In the genomic region with DNA sequence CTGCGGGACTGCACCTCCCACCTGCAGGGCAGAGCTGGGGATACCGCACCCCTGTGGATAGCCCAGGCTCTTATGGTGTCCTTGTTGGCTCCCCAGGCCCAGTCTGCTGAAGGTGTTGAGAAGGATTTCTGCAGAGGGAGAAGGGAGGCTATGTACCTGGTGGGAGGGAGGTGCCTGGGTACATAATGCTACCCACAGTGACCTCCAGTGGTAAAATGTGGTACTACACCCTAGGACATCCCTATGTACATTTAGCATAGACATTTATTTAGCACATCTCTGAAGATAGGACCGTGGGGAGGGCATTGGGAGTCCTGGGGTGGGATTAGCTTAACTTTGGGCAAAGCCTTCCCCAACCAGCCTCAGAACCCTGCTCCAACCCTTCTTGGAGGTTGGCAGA, we compare ENCODE assay signal across 8 mouse cellular contexts. TPM values are rescaled to one million over a fixed set of nuclear protein-coding genes. Genes with fewer than 3 reads are reported as not detected.
DNase-seq lines count a peak whose midpoint lies in the region; ATAC-seq and TF ChIP-seq lines count a peak whose summit lies in the region.

No protein-coding gene starts in this region.

- ATAC-seq in kidney, embryonic 14.5 days (ENCODE audit: low FRiP score, low TSS enrichment) = 0 out of 2 replicates have a peak, but pooled peaks have one; percentile 12
- 0 out of 2 replicates have a peak, but pooled peaks have one; percentile 32 for ATAC-seq in liver, embryonic 11.5 days (replicated peaks; ENCODE audit: low FRiP score)

- 51% methylated on average over 3 of the region's 3 CpGs for WGBS in cerebellum, adult 2 months
- 74% methylated on average over 3 of the region's 3 CpGs for WGBS in thymus, adult 2 months
- 48% methylated on average over 3 of the region's 3 CpGs for WGBS in kidney, embryonic 14.5 days
- 51% methylated on average over 3 of the region's 3 CpGs for WGBS in liver, embryonic 11.5 days

- H3K9ac ChIP-seq in kidney, embryonic 14.5 days (ENCODE audit: low read depth, low read length) = no peak overlapping the region
- H3K9ac ChIP-seq in liver, embryonic 11.5 days (ENCODE audit: low read depth, low read length) = no peak overlapping the region

- H3K4me2 ChIP-seq in kidney, embryonic 14.5 days (replicated peaks; ENCODE audit: low read depth, low read length) = no peak overlapping the region
- no peak overlapping the region for H3K4me2 ChIP-seq in liver, embryonic 11.5 days

- no peaks in the 10 kb centered on the region for H3K36me3 ChIP-seq in thymus, adult 2 months (ENCODE audit: control insufficient read depth, insufficient read depth, low read length)
- no peaks in the 10 kb centered on the region for H3K36me3 ChIP-seq in kidney, embryonic 14.5 days (ENCODE audit: control insufficient read depth, insufficient read depth, low read length)
- H3K36me3 ChIP-seq in liver, embryonic 11.5 days (ENCODE audit: control insufficient read depth, insufficient read depth, low read length) = no peaks in the 10 kb centered on the region

- peak; percentile 58 for TF ChIP-seq CTCF in cerebellum, adult 2 months (IDR thresholded peaks at IDR 0.05; ENCODE audit: borderline replicate concordance, insufficient read depth, low read depth, low read length)
- peak; percentile 11; the same call in 1 of the 2 replicates for TF ChIP-seq CTCF in thymus, adult 2 months (IDR thresholded peaks at IDR 0.05; ENCODE audit: borderline replicate concordance, control insufficient read depth, extremely low read depth, insufficient read depth, low read length, poor library complexity)
- TF ChIP-seq CTCF in embryonic fibroblast, embryonic 13.5 days (IDR thresholded peaks at IDR 0.05; ENCODE audit: borderline replicate concordance, insufficient read depth, low read length) = 0 out of 2 replicates have a peak, but pooled peaks have one; percentile 49

- no peak for TF ChIP-seq POLR2A in cerebellum, adult 2 months (IDR thresholded peaks at IDR 0.05; ENCODE audit: borderline replicate concordance, insufficient read depth, low read length)
- TF ChIP-seq POLR2A in thymus, adult 2 months (IDR thresholded peaks at IDR 0.05; ENCODE audit: control insufficient read depth, extremely low read depth, insufficient read depth, low read length, poor library complexity) = no peak
- TF ChIP-seq POLR2A in embryonic fibroblast, embryonic 13.5 days (IDR thresholded peaks at IDR 0.05; ENCODE audit: low read depth, low read length) = no peak

- no peaks in the 10 kb centered on the region for H3K27me3 ChIP-seq in cerebellum, adult 2 months (ENCODE audit: control insufficient read depth, insufficient read depth, low read length)
- H3K27me3 ChIP-seq in thymus, adult 2 months (ENCODE audit: control insufficient read depth, insufficient read depth, low read length) = no peaks in the 10 kb centered on the region
- H3K27me3 ChIP-seq in kidney, embryonic 14.5 days (ENCODE audit: control insufficient read depth, insufficient read depth, low read length) = no peaks in the 10 kb centered on the region
- H3K27me3 ChIP-seq in liver, embryonic 11.5 days (replicated peaks; ENCODE audit: control insufficient read depth, insufficient read depth, low read length) = no peaks in the 10 kb centered on the region

- H3K4me3 ChIP-seq in cerebellum, adult 2 months (replicated peaks; ENCODE audit: insufficient read depth, low read depth, low read length) = no peak overlapping the region
- H3K4me3 ChIP-seq in thymus, adult 2 months (ENCODE audit: control insufficient read depth, insufficient read depth, low read length) = no peak overlapping the region
- H3K4me3 ChIP-seq in embryonic fibroblast, embryonic 13.5 days (ENCODE audit: insufficient read depth, low read length) = no peak overlapping the region
- H3K4me3 ChIP-seq in kidney, embryonic 14.5 days (ENCODE audit: low read length) = no peak overlapping the region
- no peak overlapping the region for H3K4me3 ChIP-seq in liver, embryonic 11.5 days (ENCODE audit: low read depth, low read length)

- peak in 1 of 2 experiments; percentile 10 for DNase-seq in cerebellum, adult 2 months
- DNase-seq in cerebellum, adult 9-11 months = no peak
- DNase-seq in thymus, adult 2 months = peak; percentile 37
- no peak for DNase-seq in thymus, adult 18-20 months
- DNase-seq in liver, embryonic 11.5 days (ENCODE audit: low spot score) = no peak
- DNase-seq in right cerebral cortex, postnatal 4 days = peak; percentile 67

- no peak overlapping the region for H3K27ac ChIP-seq in cerebellum, adult 2 months (ENCODE audit: insufficient read depth, low read length)
- H3K27ac ChIP-seq in thymus, adult 2 months (ENCODE audit: control insufficient read depth, insufficient read depth, low read length) = no peak overlapping the region
- no peak overlapping the region for H3K27ac ChIP-seq in embryonic fibroblast, embryonic 13.5 days (ENCODE audit: insufficient read depth, low read length)
- H3K27ac ChIP-seq in kidney, embryonic 14.5 days (ENCODE audit: low read depth, low read length) = no peak overlapping the region
- no peak overlapping the region for H3K27ac ChIP-seq in liver, embryonic 11.5 days (ENCODE audit: low read depth, low read length)

- no peaks in the 10 kb centered on the region for H3K9me3 ChIP-seq in kidney, embryonic 14.5 days (ENCODE audit: control insufficient read depth, low read length)
- H3K9me3 ChIP-seq in liver, embryonic 11.5 days (ENCODE audit: control insufficient read depth, low read length) = no peaks in the 10 kb centered on the region

- H3K4me1 ChIP-seq in cerebellum, adult 2 months (ENCODE audit: control insufficient read depth, insufficient read depth, low read length) = peaks cover 4% of the 10 kb centered on the region; the same call in 1 of the 2 replicates
- no peaks in the 10 kb centered on the region for H3K4me1 ChIP-seq in thymus, adult 2 months (replicated peaks; ENCODE audit: control insufficient read depth, insufficient read depth, low read length)
- no peaks in the 10 kb centered on the region for H3K4me1 ChIP-seq in embryonic fibroblast, embryonic 13.5 days (ENCODE audit: control insufficient read depth, insufficient read depth, low read length)
- no peaks in the 10 kb centered on the region for H3K4me1 ChIP-seq in kidney, embryonic 14.5 days (ENCODE audit: control insufficient read depth, insufficient read depth, low read length)
- no peaks in the 10 kb centered on the region for H3K4me1 ChIP-seq in liver, embryonic 11.5 days (replicated peaks; ENCODE audit: control insufficient read depth, insufficient read depth, low read length)

RNA-seq across cellular contexts. Expression of a gene that starts 28.5 kb away (rescaled TPM):
- polyA plus RNA-seq in cerebellum, adult 2 months (2012; rRNA removed) = 0.90 and 1.0 TPM in 2 replicates
- 9.3 and 12.3 TPM in 2 replicates for polyA plus RNA-seq in thymus, adult 2 months (2012; rRNA removed)
- 0.32 TPM in 1 of 2 replicates, not detected in the other for polyA plus RNA-seq in embryonic fibroblast, embryonic 13.5 days (2011; ENCODE audit: insufficient read length, low read depth, missing spikeins)
- polyA plus RNA-seq in kidney, embryonic 14.5 days (2014; fragmentation: Nextera tagmentation; extraction: Ambion mirVana) = 16.3 and 28.2 TPM in 2 replicates
- 5.3 and 5.9 TPM in 2 replicates for polyA plus RNA-seq in liver, embryonic 11.5 days (2014; fragmentation: Nextera tagmentation; extraction: Ambion mirVana)

Comparison
In these comparisons a context has a peak if more than half of its experiments do, and no peak if none do; other contexts are left out.
1. DNase-seq: peak in thymus, adult 2 months (single experiment) and right cerebral cortex, postnatal 4 days (single experiment); none in cerebellum, adult 9-11 months (single experiment), thymus, adult 18-20 months (0 of 2) and liver, embryonic 11.5 days (single experiment).
2. Peak in every context shown above with its lines, with median percentiles within 50 percentile points of each other: CTCF ChIP-seq.